Mouse (Mus musculus) left cerebral cortex, postnatal 25 days (tissue): ENCODE measurements around the gene Rtn2. TPM values are rescaled to one million over a fixed set of nuclear protein-coding genes. Genes with fewer than 3 reads are reported as not detected.
A peak's percentile ranks its signal among the peaks of the same experiment; 100 is the strongest.

Source experiments
- DNase-seq, 2 experiments: peaks; one replicate each; pipeline ENCODE4 v3.0.0; 2022; ENCODE audit warnings: low spot score in 2 of 2, mixed read lengths in 1 of 2
- intact Hi-C: fragments of 180-260 bp; cut with DNase I; formaldehyde crosslinking; loops from one replicate; pipeline ENCODE4 v1.15.1; 2025
- total RNA-seq, 2 experiments: library from RNA; stranded (reverse); gene quantifications; 2 replicates each; pipeline ENCODE4 v1.2.3; 2021

The Rtn2 gene
- total RNA-seq: 100 to 1,000 TPM; 112 TPM

DNA sequence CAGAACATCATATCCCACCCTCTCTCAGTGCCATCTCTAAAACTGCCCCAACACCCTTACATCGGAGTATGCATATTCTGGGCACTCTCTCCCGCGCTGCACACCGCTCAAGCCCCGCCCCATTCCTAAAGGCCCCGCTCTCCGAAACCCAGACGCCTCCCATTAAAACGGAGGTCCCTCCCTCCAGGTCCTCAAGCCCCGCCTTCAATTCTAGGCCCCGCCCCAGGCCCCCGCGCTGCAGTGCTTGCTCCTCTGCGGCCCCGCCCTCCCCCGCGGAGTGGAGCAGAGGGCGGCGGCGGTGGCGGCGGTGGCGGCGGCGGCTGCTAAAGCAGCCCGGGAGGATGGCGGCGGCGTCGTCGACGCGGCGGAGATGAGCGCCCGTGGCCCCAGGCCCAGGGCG is at the start of gene Rtn2:
Gene Rtn2 (plus strand): TSS at position 240 of the 400 bp plus-strand sequence.
- intact Hi-C loops: loop anchor here (2.0 kb wide), 1 partner anchor 44 kb away; no protein-coding TSS in a partner anchor
- peak; percentile 79 to 87 for DNase-seq

DNA sequence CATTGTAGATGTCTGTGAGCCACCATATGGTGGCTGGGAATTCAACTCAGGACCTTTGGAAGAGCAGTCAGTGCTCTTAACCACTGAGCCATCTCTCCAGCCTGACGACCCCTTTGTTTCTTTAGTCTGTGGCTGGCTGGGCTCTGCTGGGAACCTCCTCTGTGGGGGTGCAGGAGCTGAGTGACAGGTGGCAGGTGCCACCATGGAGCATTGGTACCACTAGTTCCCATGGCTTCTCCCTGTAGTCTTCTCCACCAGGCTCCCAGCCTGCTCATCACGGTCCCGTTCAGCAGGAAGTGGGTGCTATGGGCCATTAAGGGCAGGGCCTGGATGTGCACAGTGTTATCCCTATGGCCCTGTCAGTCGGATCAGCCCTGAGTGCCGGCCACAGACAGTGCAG is 47.8 kb upstream of the Rtn2 start:
- intact Hi-C loops: no loop called here
- DNase-seq: no peak

DNA sequence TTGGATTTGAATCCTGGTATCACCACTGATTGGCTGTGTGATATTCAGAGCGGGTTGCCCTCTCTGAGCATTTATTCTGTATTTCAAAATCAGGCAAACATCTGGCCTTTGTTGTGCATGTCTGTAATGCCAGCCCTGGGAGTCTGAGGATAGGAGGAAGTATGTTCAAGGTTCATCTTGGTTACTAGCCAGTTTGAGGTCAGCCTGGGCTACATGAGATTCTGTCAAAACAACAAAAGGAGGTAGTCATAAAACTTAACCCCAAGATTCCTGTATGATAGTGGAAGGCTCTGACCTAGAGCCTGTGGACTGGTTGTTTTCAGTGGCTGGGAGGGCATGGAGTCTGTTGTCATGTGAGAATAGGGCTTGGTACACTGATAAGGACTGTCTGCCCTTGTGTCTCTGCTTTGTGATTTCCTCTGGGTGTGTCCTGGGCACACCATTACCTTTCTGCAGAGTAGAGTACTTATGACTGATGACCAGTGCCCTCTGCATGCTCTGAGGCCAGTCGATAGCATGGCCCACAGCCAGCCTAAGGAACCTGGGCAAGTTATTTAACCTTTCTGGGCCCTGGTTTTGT is 47.2 kb upstream of the Rtn2 start:
- intact Hi-C loops: no loop called here
- no peak for DNase-seq

DNA sequence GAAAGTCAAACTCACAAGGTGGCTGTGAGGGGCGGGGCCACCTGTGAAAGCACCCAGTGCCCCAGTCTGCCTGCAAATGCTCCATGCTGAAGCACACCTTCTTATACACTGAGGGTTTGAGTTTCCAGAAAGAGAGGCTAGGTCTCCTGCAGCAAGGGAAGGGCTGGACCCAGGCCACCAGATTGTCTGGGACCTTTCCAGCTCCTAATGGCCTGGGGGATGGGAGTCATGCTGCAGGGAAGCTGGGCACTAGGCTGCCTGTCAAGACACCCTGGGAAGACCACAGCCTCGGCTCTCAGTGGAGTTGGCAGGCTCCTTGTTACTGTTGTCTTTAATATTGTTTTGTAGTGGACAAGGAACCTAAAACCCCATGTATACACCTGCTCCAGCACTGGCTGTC is 46.0 kb upstream of the Rtn2 start:
- intact Hi-C loops: no loop called here
- no peak for DNase-seq

DNA sequence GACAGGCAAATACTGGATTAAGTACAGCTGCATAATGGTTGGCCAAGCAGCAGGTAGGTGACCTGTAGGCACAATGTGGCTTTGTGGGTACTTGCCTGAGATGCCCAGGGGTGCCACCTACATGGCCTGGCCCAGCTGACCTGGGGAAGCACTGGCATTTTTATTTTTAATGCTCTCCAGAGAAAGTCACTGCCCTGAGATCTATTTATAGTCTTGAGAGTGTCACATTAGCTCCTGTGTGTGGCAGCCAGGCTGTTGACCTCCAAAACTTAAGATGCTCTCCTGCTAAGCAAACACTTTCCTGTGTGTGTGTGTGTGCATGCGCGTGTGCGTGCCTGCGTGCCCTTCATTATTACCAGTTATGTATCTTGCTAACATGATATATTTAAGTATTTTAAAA is 44.1 kb upstream of the Rtn2 start:
- intact Hi-C loops: loop anchor here (2.0 kb wide), 3 partner anchors 44 to 104 kb away; partner anchors contain the start of gene Rtn2
- DNase-seq: no peak

DNA sequence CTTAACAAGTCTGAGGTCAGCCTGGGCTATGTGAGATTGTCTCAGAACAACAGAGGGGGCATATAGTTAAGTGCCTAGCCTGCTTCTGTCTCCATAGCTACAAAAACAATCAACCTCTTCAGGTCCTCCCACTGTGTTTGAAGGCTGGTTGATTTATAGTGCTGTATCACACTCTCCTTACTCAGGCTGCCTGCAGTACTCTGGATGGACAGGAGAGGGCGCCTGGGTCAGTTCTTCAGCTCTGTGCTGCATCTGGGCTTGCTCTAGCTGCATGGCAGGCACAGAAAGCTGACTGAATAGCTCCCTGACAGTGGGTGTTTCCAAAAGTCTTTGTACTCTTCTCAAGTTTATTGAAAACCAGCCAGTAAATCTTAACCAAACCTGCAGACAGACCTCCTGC is 43.0 kb upstream of the Rtn2 start:
- peak; percentile 91 to 96 for DNase-seq
- intact Hi-C loops: loop anchor here (2.0 kb wide), 3 partner anchors 43 to 103 kb away; partner anchors contain the start of gene Rtn2

DNA sequence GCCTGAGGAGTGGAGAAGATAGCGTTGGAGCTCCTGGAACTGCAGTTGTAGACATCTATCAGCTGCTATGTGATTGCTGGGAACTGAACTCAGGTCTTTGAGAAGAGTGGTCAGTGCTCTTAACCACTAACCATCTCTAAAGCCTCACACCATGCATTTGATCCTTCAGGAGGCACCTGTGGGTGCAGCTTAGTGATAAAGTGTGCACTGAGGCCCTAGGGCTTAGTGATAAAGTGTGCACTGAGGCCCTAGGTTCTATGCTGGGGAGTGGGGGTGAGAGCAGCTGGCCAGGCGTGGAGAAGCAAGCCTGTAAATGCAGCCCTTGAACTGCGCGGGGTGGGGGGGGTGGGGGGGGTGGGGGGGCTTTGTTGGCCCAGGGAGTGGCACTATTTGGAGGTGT is 42.4 kb upstream of the Rtn2 start:
- no peak for DNase-seq
- intact Hi-C loops: loop anchor here (2.0 kb wide), 3 partner anchors 43 to 103 kb away; partner anchors contain the start of gene Rtn2

DNA sequence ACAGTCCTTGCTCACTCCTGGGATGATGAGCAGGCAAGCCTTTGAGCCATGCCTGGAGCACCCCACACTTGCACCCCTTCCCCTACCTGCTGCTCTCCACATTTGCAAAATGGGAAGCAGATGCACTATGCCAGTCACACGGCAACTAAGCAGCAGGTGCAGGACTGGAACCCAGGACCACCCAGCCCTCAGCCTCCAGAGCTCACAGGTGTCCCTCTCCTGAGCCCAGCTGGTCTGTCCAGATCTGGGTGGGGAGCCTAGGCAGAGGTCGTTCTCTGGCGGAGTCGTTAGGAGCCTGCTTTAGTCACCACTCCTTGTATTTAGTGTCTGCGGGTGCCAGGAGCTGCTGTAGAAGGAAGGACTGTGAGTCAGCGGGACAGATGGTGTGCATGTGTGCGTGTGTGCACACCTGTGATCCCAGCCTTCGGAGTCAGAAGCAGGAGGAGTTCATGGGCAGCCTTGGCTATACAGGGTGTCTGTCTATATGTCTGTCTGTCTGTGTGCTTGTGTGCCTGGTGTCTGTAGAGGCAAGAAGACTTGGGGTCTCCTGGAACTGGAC is 41.4 kb upstream of the Rtn2 start:
- intact Hi-C loops: no loop called here
- peak in 1 of 2 experiments; percentile 47 for DNase-seq

DNA sequence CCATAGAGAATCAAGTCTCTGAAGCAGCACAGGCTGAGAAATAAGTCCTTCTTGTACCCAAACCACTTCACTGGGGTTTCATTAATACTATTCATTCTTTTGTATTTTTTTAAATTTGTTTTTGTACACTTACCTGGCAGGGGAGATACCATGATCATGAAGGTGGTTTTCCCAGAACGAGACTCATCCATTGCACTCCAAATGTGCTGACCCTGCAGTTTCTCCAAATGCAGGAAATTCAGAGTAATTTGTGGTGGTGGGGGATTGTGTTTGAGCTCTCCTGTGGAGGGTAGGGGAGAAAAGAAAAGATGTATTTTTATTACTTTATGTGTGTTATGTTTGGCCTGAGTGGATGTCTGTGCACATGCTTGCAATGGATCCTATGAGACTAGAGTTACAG is 40.4 kb upstream of the Rtn2 start:
- intact Hi-C loops: no loop called here
- DNase-seq: no peak

DNA sequence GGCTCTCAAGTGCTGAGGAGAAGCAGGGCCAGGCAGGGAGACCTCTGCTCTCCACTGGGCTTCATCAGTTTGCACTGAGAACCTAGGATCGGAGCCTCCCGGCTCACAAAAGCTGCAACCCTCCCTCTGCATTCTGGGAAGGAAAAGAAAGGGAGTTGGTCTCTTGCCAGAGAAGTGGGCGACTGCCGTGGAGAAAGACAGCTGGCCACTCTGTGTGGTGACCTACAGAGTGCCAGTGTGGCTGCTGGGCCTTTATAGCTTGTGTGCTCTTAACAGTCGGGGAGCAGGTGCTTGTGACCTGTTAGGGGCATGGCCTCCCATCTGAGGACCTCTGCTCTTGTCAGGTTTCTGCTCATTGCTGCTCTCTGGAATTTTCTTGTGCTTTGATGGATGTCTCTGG is 38.6 kb upstream of the Rtn2 start:
- intact Hi-C loops: no loop called here
- DNase-seq: peak in 1 of 2 experiments; percentile 65

DNA sequence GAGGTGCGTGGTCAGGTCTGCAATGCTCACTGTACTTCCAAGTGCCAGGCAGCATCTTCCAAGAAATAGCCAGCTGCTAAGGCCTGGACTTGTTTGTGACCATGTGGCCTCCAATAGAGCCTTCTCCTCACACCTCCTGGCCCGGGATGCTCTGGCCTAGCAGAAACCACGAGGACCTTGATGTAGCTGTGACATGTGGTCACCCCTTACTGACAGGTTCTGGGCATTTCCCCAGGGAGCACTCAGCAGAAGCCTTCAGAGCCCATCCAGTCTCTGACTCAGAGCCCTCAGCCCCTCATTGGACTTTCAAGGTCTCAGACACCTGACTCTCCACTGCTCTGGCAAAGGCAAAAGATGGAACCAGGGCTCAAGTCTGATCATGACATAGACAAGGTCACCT is 37.3 kb upstream of the Rtn2 start:
- no peak for DNase-seq
- intact Hi-C loops: no loop called here

DNA sequence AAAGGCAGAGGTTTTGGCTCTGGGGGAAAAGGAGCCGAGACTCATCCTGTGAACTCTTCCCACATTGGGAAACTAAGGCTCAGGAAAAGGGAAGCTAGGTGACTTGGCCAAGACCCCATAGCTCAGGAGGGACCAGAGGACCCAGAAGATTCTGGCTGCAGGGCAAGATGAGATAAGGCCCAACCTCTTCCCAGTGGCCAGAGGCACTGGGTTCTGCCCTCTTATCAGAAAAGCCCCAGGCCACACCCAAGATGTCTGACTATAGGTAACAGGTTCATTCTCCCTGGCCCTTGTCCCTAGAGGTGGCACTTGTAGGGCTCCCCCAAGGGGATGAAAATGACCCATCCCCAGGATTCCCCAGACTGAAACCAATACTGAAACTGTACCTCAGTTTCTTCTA is 35.6 kb upstream of the Rtn2 start:
- intact Hi-C loops: no loop called here
- DNase-seq: no peak

DNA sequence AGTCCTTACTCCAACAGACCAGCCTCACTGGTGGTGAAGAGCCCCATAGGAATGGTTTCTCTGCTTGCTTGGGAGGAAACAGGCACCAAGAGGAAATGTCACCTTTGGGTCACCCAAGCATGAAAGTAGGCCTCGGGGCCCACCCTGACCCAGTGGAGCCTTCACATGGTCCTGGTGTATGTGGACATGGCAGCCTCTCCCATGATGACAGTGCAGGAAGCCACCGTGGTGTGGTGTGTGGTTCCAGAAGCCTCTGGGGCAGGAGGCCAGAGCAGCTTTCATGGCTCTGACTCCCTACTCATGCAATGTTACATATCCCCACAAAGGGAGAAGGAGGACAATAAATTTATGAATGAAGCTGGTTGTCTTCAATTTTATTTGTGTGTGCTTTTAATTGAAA is 34.9 kb upstream of the Rtn2 start:
- no peak for DNase-seq
- intact Hi-C loops: no loop called here

DNA sequence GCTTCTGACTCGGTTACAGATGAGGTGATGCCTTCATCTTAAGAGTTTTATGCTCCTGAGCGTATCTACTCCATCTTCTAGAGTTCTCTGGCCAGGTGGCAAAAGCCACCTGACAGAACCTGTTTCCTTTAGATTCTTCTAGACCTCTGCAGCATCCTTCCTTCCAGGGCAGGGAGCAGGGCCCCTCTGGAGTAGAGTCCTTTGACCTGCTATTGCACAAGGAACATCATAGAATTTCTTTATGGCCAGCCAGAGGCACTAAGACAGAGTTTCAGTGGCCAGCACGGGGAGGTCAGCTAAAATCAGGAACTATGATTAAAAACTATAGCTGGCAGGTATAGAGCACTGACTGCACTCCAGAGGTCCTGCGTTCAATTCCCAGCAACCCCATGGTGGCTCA is 30.3 kb upstream of the Rtn2 start:
- intact Hi-C loops: no loop called here

DNA sequence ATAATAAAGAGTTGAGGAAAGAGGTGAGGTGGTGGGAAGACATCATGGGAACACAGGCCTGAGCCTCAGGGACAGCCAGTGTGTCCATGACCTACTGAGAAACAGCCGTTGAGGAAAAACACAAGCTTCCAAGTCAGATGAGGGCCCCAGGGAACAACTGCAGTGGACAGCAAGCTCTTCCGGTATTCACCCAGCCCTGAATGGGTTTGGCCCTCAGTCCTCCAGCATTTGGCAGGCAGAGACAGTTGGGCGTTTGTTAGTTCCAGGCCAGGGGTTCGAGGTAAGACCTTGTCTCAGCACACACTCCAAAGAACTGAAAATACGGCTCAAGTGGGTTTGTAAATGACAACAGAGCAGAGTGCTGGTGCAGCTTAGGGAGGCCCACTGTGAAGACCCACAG is 29.0 kb upstream of the Rtn2 start:
- intact Hi-C loops: no loop called here

More for the DNA sequence above, 30.3 kb upstream of the Rtn2 start:
- DNase-seq: no peak

DNA sequence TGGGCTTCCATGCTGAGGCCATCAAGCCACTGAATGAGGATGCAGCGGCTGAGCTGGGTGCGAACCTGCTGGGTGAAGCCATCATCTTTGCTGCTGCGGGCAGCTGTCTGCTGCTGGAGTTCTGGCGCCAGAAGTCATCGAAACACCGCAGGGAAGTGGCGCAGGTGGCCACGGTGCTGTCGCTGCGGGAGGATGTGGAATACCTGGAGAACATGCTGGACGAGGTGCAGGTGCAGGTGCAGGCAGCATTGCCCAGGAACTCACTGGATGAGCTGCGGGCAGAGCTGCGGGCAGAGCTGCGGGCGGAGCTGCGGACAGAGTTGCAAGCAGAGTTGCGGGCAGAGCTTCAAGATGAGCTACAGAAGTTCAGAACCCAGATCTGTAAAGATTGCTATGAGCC is 27.0 kb upstream of the Rtn2 start:
- DNase-seq: no peak
- intact Hi-C loops: no loop called here

More for the DNA sequence above, 29.0 kb upstream of the Rtn2 start:
- DNase-seq: no peak

DNA sequence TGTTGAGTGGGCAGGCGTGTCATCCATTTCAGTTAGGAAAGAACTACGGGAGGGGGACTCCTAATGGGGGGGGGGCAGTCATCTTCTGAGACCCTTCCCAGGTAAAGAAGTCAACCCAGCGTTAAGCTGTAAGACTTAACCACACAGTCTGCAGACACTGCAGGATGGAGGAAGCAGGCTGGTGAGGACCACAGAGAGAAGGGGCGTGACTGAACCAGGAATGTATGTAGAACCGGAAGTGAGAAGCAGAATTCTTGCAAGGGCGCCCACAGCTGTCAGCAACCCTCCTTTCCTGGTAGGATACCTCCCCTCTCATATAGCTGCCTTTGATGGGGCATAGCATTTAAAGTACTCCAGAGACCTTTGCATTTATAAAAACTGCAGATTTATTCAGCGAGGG is 25.9 kb upstream of the Rtn2 start:
- DNase-seq: no peak
- intact Hi-C loops: no loop called here

DNA sequence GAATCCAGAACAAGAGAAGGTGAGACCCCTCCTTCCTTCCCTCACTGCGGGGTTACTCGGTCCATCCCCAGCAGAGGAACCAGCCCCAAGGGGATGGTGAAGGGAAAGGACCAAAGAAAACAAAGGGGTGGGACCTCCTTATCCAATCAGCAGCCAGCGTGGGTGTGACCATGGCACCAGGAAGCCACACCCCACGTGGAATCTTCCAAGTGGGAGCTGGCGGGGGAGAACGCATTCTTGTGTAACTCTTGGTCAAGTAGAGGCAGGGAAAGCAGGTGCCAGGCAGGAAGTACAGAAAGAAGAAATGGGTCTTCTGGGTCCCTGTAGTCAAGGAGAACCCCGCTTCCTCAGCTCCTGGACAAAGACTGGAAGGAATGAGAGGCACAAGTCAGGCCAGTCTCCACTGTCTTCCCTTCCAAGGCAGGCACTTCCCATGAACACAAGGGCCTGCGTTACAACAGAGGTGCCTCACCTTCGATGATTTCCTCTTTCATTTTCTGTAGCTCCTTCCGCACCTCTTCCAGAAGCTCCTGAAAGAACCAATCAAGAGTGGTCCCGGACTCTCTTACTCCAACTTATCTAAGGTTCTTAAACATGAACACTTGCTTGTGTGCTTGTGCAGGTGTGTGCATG is 24.9 kb upstream of the Rtn2 start:
- intact Hi-C loops: no loop called here
- peak; percentile 52 to 57 for DNase-seq

DNA sequence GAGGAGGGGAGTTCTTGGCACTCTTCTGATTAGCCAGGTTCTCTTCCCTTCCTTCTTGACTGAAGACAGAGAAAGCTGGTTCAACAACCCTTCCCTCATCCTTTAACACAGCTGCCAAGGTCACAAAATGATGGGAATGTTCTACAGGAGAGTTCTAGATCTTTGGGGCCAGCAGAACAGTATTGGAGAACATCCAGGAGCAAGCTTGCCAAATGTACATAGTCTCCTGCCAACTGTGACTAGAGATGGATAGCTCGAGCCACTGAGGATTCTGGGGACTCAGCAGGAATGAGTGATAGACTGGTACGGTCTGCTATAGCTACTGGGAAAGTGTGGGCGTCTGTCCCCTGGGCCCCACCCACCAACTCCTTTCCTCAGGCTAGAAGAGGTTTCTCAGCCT is 24.1 kb upstream of the Rtn2 start:
- peak in 1 of 2 experiments; percentile 20 for DNase-seq
- intact Hi-C loops: no loop called here

DNA sequence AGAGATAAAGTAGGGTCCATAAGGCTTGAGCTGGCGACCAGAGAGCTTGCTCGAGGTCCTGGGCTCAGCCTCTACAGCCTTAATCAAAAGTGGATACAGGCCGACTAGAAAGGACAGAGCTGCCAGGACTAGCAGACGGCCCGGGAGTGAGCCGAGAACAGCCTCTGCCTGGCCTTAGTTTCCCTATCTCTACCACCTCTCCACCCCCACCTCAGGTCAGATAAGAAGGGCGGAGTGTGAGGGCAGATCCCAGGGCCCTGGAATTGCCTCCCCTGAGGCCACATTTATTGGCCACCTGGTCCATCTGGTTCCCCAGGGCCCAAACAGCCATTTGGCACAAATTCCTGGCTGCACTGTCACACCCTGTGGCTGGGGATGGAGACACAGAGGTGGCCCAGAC is 17.3 kb upstream of the Rtn2 start:
- intact Hi-C loops: no loop called here

More for the DNA sequence above, 17.3 kb upstream of the Rtn2 start:
- DNase-seq: no peak
